Mouse (Mus musculus) intestine, embryonic 16.5 days (tissue): ENCODE results near the gene Bicral. TPM values are rescaled to one million over a fixed set of nuclear protein-coding genes. Genes with fewer than 3 reads are reported as not detected.

Experiments
- ATAC-seq: fragments of 200-750 bp; cut with Nextera tagmentation; 2 replicates; pipeline ENCODE4 v1.8.0; 2017; ENCODE audit warnings: moderate TSS enrichment, moderate library complexity
- H3K27ac ChIP-seq: fragments of 300-500 bp; sonication (generic); 2 replicates; pipeline ENCODE4 v1.5.1; 2014; ENCODE audit warnings: mild to moderate bottlenecking, low read length
- H3K27me3 ChIP-seq: fragments of 300-500 bp; sonication (generic); replicated peaks from 2 replicates; pipeline ENCODE4 v1.6.1; 2014; ENCODE audit warnings: low read length, control low read depth, mixed read lengths; ENCODE audit not compliant: control insufficient read depth, insufficient read depth
- H3K36me3 ChIP-seq: fragments of 300-500 bp; sonication (generic); 2 replicates; pipeline ENCODE4 v1.6.1; 2014; ENCODE audit warnings: low read length, control low read depth; ENCODE audit not compliant: control insufficient read depth, insufficient read depth
- H3K4me1 ChIP-seq: fragments of 300-500 bp; sonication (generic); 2 replicates; pipeline ENCODE4 v1.6.1; 2014; ENCODE audit warnings: low read length, control low read depth, mixed read lengths; ENCODE audit not compliant: control insufficient read depth, insufficient read depth
- H3K4me2 ChIP-seq: fragments of 300-500 bp; sonication (generic); 2 replicates; pipeline ENCODE4 v1.6.1; 2014; ENCODE audit warnings: low read depth, low read length, control low read depth
- H3K4me3 ChIP-seq: fragments of 300-500 bp; sonication (generic); 2 replicates; pipeline ENCODE4 v1.5.1; 2014; ENCODE audit warnings: mild to moderate bottlenecking, low read length
- H3K9ac ChIP-seq: fragments of 300-500 bp; sonication (generic); 2 replicates; pipeline ENCODE4 v1.6.1; 2014; ENCODE audit warnings: low read depth, low read length
- H3K9me3 ChIP-seq: fragments of 300-500 bp; sonication (generic); 2 replicates; pipeline ENCODE4 v1.6.1; 2016; ENCODE audit warnings: low read length, control low read depth; ENCODE audit not compliant: control insufficient read depth
- WGBS: fragments of 180-500 bp; shearing (Covaris S2); extraction: QIAGEN DNeasy Blood & Tissue Kit; methylation state at CpG from one replicate; pipeline ENCODE4 v1.1.7; 2014; 5-methylcytosine and 5-hydroxymethylcytosine counted together
- polyA plus RNA-seq: library from polyadenylated mRNA; unstranded; fragments of >200 nt; fragmentation: Nextera tagmentation; extraction: Ambion mirVana; gene quantifications from 2 replicates; pipeline ENCODE4 v1.2.1, GENCODE M21; 2015

Gene Bicral
- polyA plus RNA-seq, 1 experiment from 2014 or later = 3.0 TPM

- 61% methylated on average over 2 of the region's 2 CpGs for WGBS
- no peak within 1 kb of the TSS for H3K4me2 ChIP-seq
- H3K27ac ChIP-seq = no peak within 1 kb of the TSS
- ATAC-seq = no peak
- H3K9me3 ChIP-seq = no peaks in the 10 kb centered on the region
- no peak within 1 kb of the TSS for H3K9ac ChIP-seq
- no peaks in the 10 kb centered on the region for H3K36me3 ChIP-seq
- H3K4me1 ChIP-seq = no peaks in the 10 kb centered on the region
- H3K27me3 ChIP-seq = no peaks in the 10 kb centered on the region
- no peak within 1 kb of the TSS for H3K4me3 ChIP-seq
Measured at GRCm38 (mm10) chr17:46763544-46763943, 94.7 kb downstream of the Bicral start, which contains the start of gene Ptcra. Gene Ptcra (minus strand): TSS chr17:46763712.

GRCm38 (mm10) chr17:46758753-46759152 lies 99.5 kb downstream of the Bicral start:
- H3K27me3 ChIP-seq = no peaks in the 10 kb centered on the region
- H3K9me3 ChIP-seq = no peaks in the 10 kb centered on the region
- H3K36me3 ChIP-seq = no peaks in the 10 kb centered on the region
- no peak overlapping the region for H3K4me2 ChIP-seq
- H3K4me1 ChIP-seq = no peaks in the 10 kb centered on the region
- H3K9ac ChIP-seq = no peak overlapping the region
- no peak for ATAC-seq
- no peak overlapping the region for H3K27ac ChIP-seq
- 83% methylated on average over 12 of the region's 12 CpGs for WGBS
- H3K4me3 ChIP-seq = no peak overlapping the region

GRCm38 (mm10) chr17:46751794-46752556 lies 106.3 kb downstream of the Bicral start, which contains the start of gene Cnpy3:
Gene Cnpy3 (minus strand): TSS chr17:46752214.
- H3K4me2 ChIP-seq = peak within 1 kb of the TSS; percentile 68
- peak within 1 kb of the TSS; percentile 88 for H3K27ac ChIP-seq
- peak within 1 kb of the TSS; percentile 69 for H3K9ac ChIP-seq
- peaks cover 11% of the 10 kb centered on the region for H3K4me1 ChIP-seq
- 0 out of 2 replicates have a peak, but pooled peaks cover 2% of the 10 kb centered on the region for H3K36me3 ChIP-seq
- peak; percentile 99 for ATAC-seq
- H3K4me3 ChIP-seq = peak within 1 kb of the TSS; percentile 75
- no peaks in the 10 kb centered on the region for H3K27me3 ChIP-seq
- H3K9me3 ChIP-seq = no peaks in the 10 kb centered on the region
- under 1% methylated on average over 58 of the region's 58 CpGs for WGBS

DNA sequence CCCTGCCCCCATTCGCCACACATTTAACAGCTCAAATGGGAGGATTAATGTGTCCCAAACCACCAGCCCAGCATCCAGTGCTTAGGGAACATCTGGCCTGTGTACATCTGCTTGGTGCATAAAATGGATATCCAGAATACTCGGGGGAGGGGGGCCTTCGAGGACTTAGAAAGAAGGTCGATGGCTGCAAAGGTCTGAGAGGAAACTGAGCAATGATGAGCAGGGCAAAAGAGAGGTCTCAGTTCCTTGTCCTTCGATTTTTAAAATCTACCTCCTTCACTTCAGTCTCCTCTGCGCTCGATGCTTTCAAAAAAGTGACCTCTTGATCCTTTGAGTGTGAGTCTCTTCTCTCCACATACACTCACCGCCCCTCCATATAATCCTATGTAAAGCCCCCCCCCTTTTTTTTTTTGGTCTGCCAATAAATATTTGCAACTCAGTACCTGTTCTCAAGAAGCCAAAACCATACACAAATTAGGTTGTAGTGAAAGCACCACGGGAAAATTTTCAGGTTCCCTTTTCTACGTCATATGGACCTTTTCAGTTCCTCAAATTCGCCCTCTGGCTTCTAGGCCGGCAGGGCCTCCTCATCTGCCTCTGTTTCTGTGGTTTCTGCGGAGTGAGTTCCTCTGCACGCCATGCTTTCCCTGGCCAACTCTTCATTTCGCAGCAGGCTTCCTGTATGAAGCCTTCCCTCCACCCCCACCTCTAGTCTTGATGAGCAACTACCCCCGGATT lies 107.1 kb downstream of the Bicral start:
- Histone ChIP-seq H3K36me3 (0 out of 2 replicates have a peak, but pooled peaks cover 4% of the 10 kb centered on the region), H3K27ac (peak overlapping the region; percentile 88), H3K9ac (peak overlapping the region; percentile 69), H3K4me3 (peak overlapping the region; percentile 75), H3K4me1 (peaks cover 11% of the 10 kb centered on the region), H3K4me2 (peak overlapping the region; percentile 68), H3K9me3 (no peaks in the 10 kb centered on the region), H3K27me3 (no peaks in the 10 kb centered on the region)
- peak; percentile 46 for ATAC-seq
- WGBS = 17% methylated on average over 16 of the region's 16 CpGs

DNA sequence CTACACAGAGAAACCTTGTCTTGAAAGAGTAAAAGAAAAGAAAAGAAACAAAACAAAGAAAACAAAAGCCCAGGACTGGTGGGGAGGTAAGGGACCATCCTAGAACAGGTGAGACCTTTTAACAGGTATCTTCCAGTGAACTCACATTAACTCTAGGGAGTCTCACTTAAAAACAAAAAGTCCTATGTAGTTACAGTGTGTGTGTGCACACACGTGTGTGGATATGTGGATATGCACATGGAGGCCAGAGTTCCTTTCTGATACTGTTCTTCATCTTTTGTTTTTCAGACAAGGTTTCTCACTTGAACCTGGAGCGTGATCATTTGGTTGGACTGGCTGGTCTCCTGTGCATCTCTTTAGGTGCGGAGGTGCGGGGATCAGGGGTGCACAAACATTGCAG lies 107.7 kb downstream of the Bicral start:
- H3K4me2 ChIP-seq = peak overlapping the region; percentile 68
- H3K36me3 ChIP-seq = peaks cover 4% of the 10 kb centered on the region; the same call in 1 of the 2 replicates
- WGBS = 87% methylated on average over 4 of the region's 4 CpGs
- H3K4me1 ChIP-seq = peaks cover 11% of the 10 kb centered on the region
- peak overlapping the region; percentile 75; the same call in 1 of the 2 replicates for H3K4me3 ChIP-seq
- no peak for ATAC-seq
- no peak overlapping the region for H3K9ac ChIP-seq
- H3K27me3 ChIP-seq = no peaks in the 10 kb centered on the region
- H3K9me3 ChIP-seq = no peaks in the 10 kb centered on the region
- no peak overlapping the region for H3K27ac ChIP-seq

DNA sequence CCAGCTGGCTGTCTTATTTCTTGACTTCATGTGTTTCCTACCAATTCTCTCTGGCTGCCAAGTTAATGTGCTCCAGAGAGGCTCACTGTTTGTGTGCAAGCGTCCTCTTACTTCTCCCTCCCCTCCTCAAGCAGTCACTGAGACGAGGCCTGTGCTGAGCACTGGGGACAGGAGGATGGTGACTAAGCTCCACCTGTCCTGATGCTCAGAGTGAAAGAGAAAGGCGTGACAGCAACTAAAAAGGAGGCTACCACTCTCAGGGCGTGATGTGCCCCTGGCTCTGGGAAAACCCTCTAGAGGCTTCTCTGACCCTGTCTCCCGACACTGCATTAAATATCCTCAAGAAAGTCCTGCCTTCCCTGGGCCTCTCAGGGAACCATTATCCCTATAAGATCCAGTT lies 109.0 kb downstream of the Bicral start:
- H3K4me1 ChIP-seq = peaks cover 11% of the 10 kb centered on the region
- no peak overlapping the region for H3K4me2 ChIP-seq
- no peaks in the 10 kb centered on the region for H3K27me3 ChIP-seq
- ATAC-seq = no peak
- peaks cover 4% of the 10 kb centered on the region; the same call in 1 of the 2 replicates for H3K36me3 ChIP-seq
- 87% methylated on average over 5 of the region's 5 CpGs for WGBS
- H3K9me3 ChIP-seq = no peaks in the 10 kb centered on the region
- no peak overlapping the region for H3K4me3 ChIP-seq
- H3K27ac ChIP-seq = no peak overlapping the region
- H3K9ac ChIP-seq = no peak overlapping the region

Other genes starting within 250 kb of the Bicral start
- 53.2 and 54.4 TPM in 2 replicates for gene Ptk7, start 229.0 kb downstream of the Bicral start, polyA plus RNA-seq
- gene Klc4, start 212.5 kb downstream of the Bicral start, polyA plus RNA-seq = 93.7 and 104 TPM in 2 replicates
- gene Mrpl2, start 212.3 kb downstream of the Bicral start, polyA plus RNA-seq = 164 and 170 TPM in 2 replicates
- gene Cul7, start 208.1 kb downstream of the Bicral start, polyA plus RNA-seq = 42.4 and 43.1 TPM in 2 replicates
- gene Rrp36, start 184.1 kb downstream of the Bicral start, polyA plus RNA-seq = 64.8 and 67.4 TPM in 2 replicates
- 164 and 169 TPM in 2 replicates for gene Mea1, start 179.7 kb downstream of the Bicral start, polyA plus RNA-seq
- gene Klhdc3, start 177.6 kb downstream of the Bicral start, polyA plus RNA-seq = 107 and 111 TPM in 2 replicates
- 69.7 and 73.4 TPM in 2 replicates for gene Ppp2r5d, start 153.4 kb downstream of the Bicral start, polyA plus RNA-seq
- 17.1 and 20.8 TPM in 2 replicates for gene Pex6, start 147.0 kb downstream of the Bicral start, polyA plus RNA-seq
- gene Gnmt, start 129.3 kb downstream of the Bicral start, polyA plus RNA-seq = 8.2 and 10.0 TPM in 2 replicates
- 73.9 and 75.6 TPM in 2 replicates for gene Cnpy3, start 106.3 kb downstream of the Bicral start, polyA plus RNA-seq
- 0.34 and 0.37 TPM in 2 replicates for gene Ptcra, start 94.8 kb downstream of the Bicral start, polyA plus RNA-seq
- 102 and 104 TPM in 2 replicates for gene 2310039H08Rik, start 85.8 kb downstream of the Bicral start, polyA plus RNA-seq
- 142 and 153 TPM in 2 replicates for gene Rpl7l1, start 75.8 kb downstream of the Bicral start, polyA plus RNA-seq
- 31.8 and 35.8 TPM in 2 replicates for gene Tbcc, start 32.2 kb upstream of the Bicral start, polyA plus RNA-seq
- not detected in 2 replicates for gene Prph2, start 52.0 kb upstream of the Bicral start, polyA plus RNA-seq
- 9.1 and 10.1 TPM in 2 replicates for gene Ubr2, start 152.1 kb upstream of the Bicral start, polyA plus RNA-seq